Mouse (Mus musculus): Measurements from ENCODE around the gene Kat6b. TPM values are rescaled to one million over a fixed set of nuclear protein-coding genes. Genes with fewer than 3 reads are reported as not detected.

Gene Kat6b
- polyA plus RNA-seq, 1 experiment, result 3.9 TPM

DNA sequence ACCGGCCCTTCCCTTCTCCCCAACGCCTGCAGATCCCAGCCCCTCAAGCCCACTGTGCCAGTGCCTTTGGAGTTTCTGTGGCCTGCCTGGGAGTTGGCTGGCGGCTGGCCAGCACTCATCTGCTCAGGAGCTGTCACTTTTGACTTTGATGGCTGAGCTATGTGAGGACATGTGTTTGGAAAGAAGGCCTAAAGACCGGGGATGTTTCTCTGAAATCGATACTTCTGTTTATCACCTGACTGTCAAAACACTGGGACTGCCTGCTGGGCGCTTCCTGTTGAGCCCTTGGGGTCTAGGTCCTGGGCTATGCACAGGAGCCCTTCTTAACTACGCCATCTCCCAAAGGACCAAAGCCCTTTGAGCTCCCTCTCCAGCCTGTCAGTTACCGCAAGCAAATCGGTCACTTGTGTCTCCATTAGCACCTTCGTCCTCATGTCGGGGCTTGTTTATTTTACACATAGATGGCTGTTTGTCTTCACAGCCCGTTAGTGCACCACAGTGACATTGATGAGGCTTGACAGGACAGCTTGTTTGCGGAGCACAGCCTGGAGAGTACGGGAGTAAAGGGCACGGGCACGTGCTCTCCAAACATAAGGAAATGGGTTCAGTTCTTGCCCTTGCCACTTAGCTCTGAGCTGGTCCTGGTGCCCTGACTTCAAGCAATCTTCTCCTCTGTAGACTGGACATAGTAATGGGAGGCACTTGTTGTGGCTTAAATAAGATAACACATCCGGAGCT lies 238.6 kb downstream of the Kat6b start:
- Histone ChIP-seq H3K79me2 (ENCODE audit: control insufficient read depth, insufficient read depth) (no peaks in the 10 kb centered on the region), H3K4me2 (ENCODE audit: low read depth) (no peak overlapping the region), H3K27me3 (ENCODE audit: control insufficient read depth, insufficient read depth, insufficient read length) (no peaks in the 10 kb centered on the region), H3ac (ENCODE audit: control insufficient read depth, insufficient read length) (no peak overlapping the region), H3K36me3 (ENCODE audit: control insufficient read depth, insufficient read depth) (no peaks in the 10 kb centered on the region), H3K4me3 (no peak overlapping the region)
- TF ChIP-seq SRF (IDR thresholded peaks at IDR 0.05; ENCODE audit: control insufficient read depth, insufficient read length, low read depth) (no peak), TCF12 (IDR thresholded peaks at IDR 0.05; ENCODE audit: insufficient read depth, poor library complexity, severe bottlenecking) (no peak), POLR2AphosphoS2 (IDR thresholded peaks at IDR 0.05; ENCODE audit: insufficient read length, low read depth) (no peak), E2F4 (IDR thresholded peaks at IDR 0.05; ENCODE audit: insufficient read depth) (no peak), REST (IDR thresholded peaks at IDR 0.05; ENCODE audit: insufficient read depth, insufficient read length) (no peak), MYOD1 (IDR thresholded peaks at IDR 0.05; ENCODE audit: control insufficient read depth in 1 of 3, insufficient read length in 2 of 3, low read depth in 2 of 3) (no peak), USF1 (IDR thresholded peaks at IDR 0.05; ENCODE audit: low read depth) (no peak), CEBPB (IDR thresholded peaks at IDR 0.05; ENCODE audit: insufficient read depth, poor library complexity, severe bottlenecking) (no peak), MAX (IDR thresholded peaks at IDR 0.05; ENCODE audit: low read depth) (no peak), MYOG (IDR thresholded peaks at IDR 0.05; ENCODE audit: control insufficient read depth in 1 of 3, insufficient read depth in 1 of 3, insufficient read length in 2 of 3, low read depth in 2 of 3) (no peak), TCF3 (IDR thresholded peaks at IDR 0.05; ENCODE audit: insufficient read length, low read depth) (no peak)

DNA sequence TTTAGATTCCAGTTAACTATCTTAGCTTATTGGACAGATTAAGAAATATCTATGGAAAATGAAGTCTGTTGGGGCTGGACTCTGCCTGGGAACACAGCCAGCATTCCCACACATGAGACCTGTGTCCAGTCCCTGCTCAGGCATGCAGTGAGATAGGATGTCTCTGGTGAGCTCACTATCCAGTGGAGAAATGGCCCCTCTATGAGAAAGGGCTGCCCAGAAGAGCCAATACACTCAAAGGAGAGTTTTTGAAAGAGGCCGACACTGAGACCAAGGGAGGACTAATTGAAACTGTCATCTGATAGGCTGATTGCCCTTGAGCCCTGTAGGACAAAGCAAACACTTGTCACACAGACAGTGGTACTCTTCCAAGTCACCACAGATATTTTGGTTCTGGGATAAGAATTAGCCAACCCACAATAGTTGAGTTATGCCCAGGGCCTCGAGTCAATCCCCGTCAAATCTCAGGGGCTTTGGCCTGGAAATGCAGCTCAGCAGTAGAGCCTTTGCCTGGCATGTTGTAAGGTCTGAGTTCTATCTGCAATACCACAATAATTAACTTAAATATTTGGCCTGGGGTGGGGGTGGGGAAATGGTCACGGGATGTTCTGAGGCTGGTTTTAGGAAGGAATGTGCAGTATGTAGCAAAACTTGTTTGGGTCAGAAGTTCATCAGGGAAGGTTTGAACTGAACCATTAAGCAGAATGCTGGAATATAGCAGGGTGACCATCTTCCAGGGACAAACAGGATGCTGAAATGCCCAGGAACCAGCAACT lies 239.4 kb downstream of the Kat6b start:
- Histone ChIP-seq H3ac (ENCODE audit: control insufficient read depth, insufficient read length) (no peak overlapping the region), H3K4me2 (ENCODE audit: low read depth) (no peak overlapping the region), H3K4me3 (no peak overlapping the region), H3K27me3 (ENCODE audit: control insufficient read depth, insufficient read depth, insufficient read length) (no peaks in the 10 kb centered on the region), H3K36me3 (ENCODE audit: control insufficient read depth, insufficient read depth) (no peaks in the 10 kb centered on the region), H3K79me2 (ENCODE audit: control insufficient read depth, insufficient read depth) (no peaks in the 10 kb centered on the region)
- TF ChIP-seq TCF3 (IDR thresholded peaks at IDR 0.05; ENCODE audit: insufficient read length, low read depth), result no peak
- no peak for TF ChIP-seq MYOG (IDR thresholded peaks at IDR 0.05; ENCODE audit: control insufficient read depth in 1 of 3, insufficient read depth in 1 of 3, insufficient read length in 2 of 3, low read depth in 2 of 3)
- no peak for TF ChIP-seq TCF12 (IDR thresholded peaks at IDR 0.05; ENCODE audit: insufficient read depth, poor library complexity, severe bottlenecking)
- TF ChIP-seq REST (IDR thresholded peaks at IDR 0.05; ENCODE audit: insufficient read depth, insufficient read length), result no peak
- no peak for TF ChIP-seq POLR2AphosphoS2 (IDR thresholded peaks at IDR 0.05; ENCODE audit: insufficient read length, low read depth)

Other genes starting within 250 kb of the Kat6b start
- gene Dupd1, start 233.1 kb downstream of the Kat6b start, polyA plus RNA-seq (2012; fragmentation: generic; extraction: Trizol), result 0.14 TPM

Measured in myocyte (in vitro differentiated cells).